14 mouse cellular contexts compared by ENCODE assay signal in the genomic region with DNA sequence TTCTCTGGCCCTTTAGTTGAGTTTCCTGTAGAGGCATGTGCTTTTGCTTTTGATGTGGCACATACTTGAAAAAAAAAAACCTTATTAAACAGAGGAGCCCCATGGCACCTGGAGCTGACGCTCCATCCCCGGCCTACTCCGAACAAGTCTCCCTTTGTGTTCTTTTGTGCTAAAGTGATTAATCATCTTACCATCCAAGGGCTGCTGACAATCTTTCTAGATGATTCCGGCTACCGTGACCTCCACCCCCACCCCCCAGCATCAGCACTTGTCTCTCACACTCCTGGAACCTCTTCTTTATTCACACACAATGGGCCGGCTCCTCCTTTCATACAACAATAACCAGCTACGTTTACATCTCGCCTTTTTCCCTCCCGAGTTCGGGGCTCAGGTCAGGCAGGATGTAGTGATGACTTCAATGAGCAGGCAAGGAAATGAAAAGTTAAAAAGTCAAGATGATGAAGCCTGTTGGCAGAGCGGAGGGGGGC.
DNase-seq lines count a peak whose midpoint lies in the region; ATAC-seq lines count a peak whose summit lies in the region.
"Had no signal": no experiment of that assay in that cellular context is flagged by ENCODE, and none has a peak within 500 bp of the region (broad histone marks: within the 10 kb centered on the region; RNA-seq: fewer than 3 reads in every experiment).

No protein-coding gene starts in this region.

- intact Hi-C loops in heart, postnatal 36 days (cut with DNase I), result no loop called here

- no peak for DNase-seq in heart, embryonic 10.5 days (ENCODE audit: low spot score)
- DNase-seq in heart, postnatal 36 days, result no peak
- peak; percentile 40 for DNase-seq in CD4-positive, CD25-positive, alpha-beta regulatory T cell, adult 2 months (ENCODE audit: low read depth, low spot score)
- peak; percentile 54 for DNase-seq in embryo, embryonic 9.5 days (ENCODE audit: extremely low spot score)
- DNase-seq in cerebellum, adult 8-10 months, result no peak
- no peak for DNase-seq in cerebellum, adult 9-10 months
- DNase-seq in adrenal gland, adult 8-10 months, result no peak
- DNase-seq: forebrain, postnatal 0 days; gastrocnemius, postnatal 36 days had no signal

- no peaks in the 10 kb centered on the region for H3K9me3 ChIP-seq in heart, embryonic 10.5 days
- H3K9me3 ChIP-seq in limb, embryonic 13.5 days, result no peaks in the 10 kb centered on the region
- H3K9me3 ChIP-seq: heart, embryonic 15.5 days; lung, embryonic 15.5 days had no signal

- H3K4me3 ChIP-seq in heart, embryonic 10.5 days, result no peak overlapping the region
- no peak overlapping the region for H3K4me3 ChIP-seq in limb, embryonic 13.5 days
- H3K4me3 ChIP-seq: heart, embryonic 15.5 days; lung, embryonic 15.5 days had no signal

- no peak overlapping the region for H3K9ac ChIP-seq in limb, embryonic 13.5 days
- H3K9ac ChIP-seq: forebrain, postnatal 0 days; heart, embryonic 15.5 days; lung, embryonic 15.5 days had no signal

- no peak overlapping the region for H3K4me2 ChIP-seq in limb, embryonic 13.5 days (replicated peaks)
- H3K4me2 ChIP-seq: heart, embryonic 15.5 days; lung, embryonic 15.5 days had no signal

- 62% methylated on average over 11 of the region's 11 CpGs for WGBS in heart, embryonic 10.5 days
- 45% methylated on average over 11 of the region's 11 CpGs for WGBS in limb, embryonic 13.5 days

- H3K36me3 ChIP-seq in heart, embryonic 10.5 days, result no peaks in the 10 kb centered on the region
- H3K36me3 ChIP-seq in limb, embryonic 13.5 days, result no peaks in the 10 kb centered on the region
- H3K36me3 ChIP-seq: heart, embryonic 15.5 days; lung, embryonic 15.5 days had no signal

- H3K27ac ChIP-seq in heart, embryonic 10.5 days, result peak overlapping the region; percentile 36; the same call in 1 of the 2 replicates
- H3K27ac ChIP-seq in limb, embryonic 13.5 days, result peak overlapping the region; percentile 58; the same call in 1 of the 2 replicates
- H3K27ac ChIP-seq: heart, embryonic 15.5 days; lung, embryonic 15.5 days had no signal

- no peaks in the 10 kb centered on the region for H3K27me3 ChIP-seq in heart, embryonic 10.5 days (ENCODE audit: insufficient read depth, poor library complexity, severe bottlenecking)
- no peaks in the 10 kb centered on the region for H3K27me3 ChIP-seq in limb, embryonic 13.5 days
- H3K27me3 ChIP-seq: heart, embryonic 15.5 days; lung, embryonic 15.5 days had no signal

- ATAC-seq in limb, embryonic 13.5 days (ENCODE audit: low FRiP score, low read depth), result no peak
- ATAC-seq: forebrain, postnatal 0 days; intestine, postnatal 0 days; midbrain, embryonic 16.5 days had no signal

- H3K4me1 ChIP-seq in heart, embryonic 10.5 days, result peaks cover 55% of the 10 kb centered on the region
- H3K4me1 ChIP-seq in limb, embryonic 13.5 days, result peaks cover 62% of the 10 kb centered on the region

Comparison
In these comparisons a context has a peak if more than half of its experiments do, and no peak if none do; other contexts are left out.
1. DNase-seq: peak in CD4-positive, CD25-positive, alpha-beta regulatory T cell, adult 2 months (single experiment) and embryo, embryonic 9.5 days (single experiment); none in heart, embryonic 10.5 days (single experiment), heart, postnatal 36 days (0 of 2), cerebellum, adult 8-10 months (single experiment), cerebellum, adult 9-10 months (single experiment) and adrenal gland, adult 8-10 months (single experiment).